Mouse (Mus musculus): ENCODE data around the gene Dab1.

DNA sequence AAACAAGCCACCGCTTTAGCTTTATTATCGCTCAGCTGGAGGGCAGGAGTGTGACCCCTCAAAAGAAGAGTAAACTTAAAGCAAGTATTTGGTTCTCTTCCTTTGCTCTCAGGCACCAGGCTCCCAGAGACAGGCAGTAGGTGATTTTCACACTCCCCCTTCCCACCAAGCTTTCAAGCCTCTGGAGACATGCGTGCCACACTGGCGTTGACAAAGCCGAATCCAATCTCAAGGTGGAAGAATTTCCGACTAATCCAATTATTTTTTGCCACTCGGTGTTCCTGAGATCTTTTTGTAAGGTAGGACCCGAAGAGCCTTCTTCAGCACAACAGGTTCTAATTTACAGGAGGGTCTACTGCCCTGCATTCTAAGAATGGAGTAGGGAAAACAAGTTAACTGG lies 747.3 kb downstream of the Dab1 start:
- TF ChIP-seq CTCF (IDR thresholded peaks at IDR 0.05; ENCODE audit: borderline replicate concordance, insufficient read depth, low read depth, low read length) (no peak), POLR2A (IDR thresholded peaks at IDR 0.05; ENCODE audit: borderline replicate concordance, insufficient read depth, low read length) (no peak)
